In genomic region chr4:149684841-149685623, GRCm38 (mm10) we compare ENCODE assay signal across 22 mouse cellular contexts. TPM values are rescaled to one million over a fixed set of nuclear protein-coding genes. Genes with fewer than 3 reads are reported as not detected.
DNase-seq lines count a peak whose midpoint lies in the region; ATAC-seq and TF ChIP-seq lines count a peak whose summit lies in the region.
"Had no signal": no experiment of that assay in that cellular context is flagged by ENCODE, and none has a peak within 500 bp of the region (broad histone marks: within the 10 kb centered on the region; RNA-seq: fewer than 3 reads in every experiment).

No protein-coding gene starts in this region.

- TF ChIP-seq CTCF in midbrain, postnatal 0 days (IDR thresholded peaks at IDR 0.05), result no peak

- H3K27me3 ChIP-seq in midbrain, embryonic 11.5 days (ENCODE audit: control insufficient read depth, insufficient read depth, low read length), result no peaks in the 10 kb centered on the region
- H3K27me3 ChIP-seq in midbrain, postnatal 0 days (ENCODE audit: insufficient read depth, low read length), result no peaks in the 10 kb centered on the region
- H3K27me3 ChIP-seq: embryonic facial prominence, embryonic 12.5 days; Patski had no signal

- H3K4me1 ChIP-seq in midbrain, embryonic 11.5 days (ENCODE audit: control insufficient read depth, insufficient read depth, low read length), result no peaks in the 10 kb centered on the region
- H3K4me1 ChIP-seq in midbrain, postnatal 0 days (ENCODE audit: insufficient read depth, low read length), result no peaks in the 10 kb centered on the region
- H3K4me1 ChIP-seq: embryonic facial prominence, embryonic 12.5 days; forebrain, embryonic 13.5 days; forebrain, embryonic 15.5 days had no signal

- DNase-seq in midbrain, embryonic 11.5 days (ENCODE audit: low spot score, missing footprints), result peak; percentile 77
- DNase-seq in midbrain, postnatal 0 days (ENCODE audit: low spot score), result no peak
- DNase-seq in ES-CJ7 (ENCODE audit: low read depth, low spot score) (peak; percentile 45), R1 (ENCODE audit: low read depth, low spot score) (peak; percentile 78)
- DNase-seq in kidney, adult 11 months, result no peak
- DNase-seq in layer of hippocampus, adult 18-20 months (ENCODE audit: low spot score in 2 of 2), result no peak
- DNase-seq: adrenal gland, adult 8-10 months; adrenal gland, postnatal 14 days; adrenal gland, postnatal 36 days; cerebellum, adult 11-12 months; cerebellum, adult 2 months; cerebellum, adult 9-10 months; cerebellum, postnatal 10 days; cerebellum, postnatal 25 days; forebrain, postnatal 0 days had no signal

- no peak overlapping the region for H3K9ac ChIP-seq in midbrain, embryonic 11.5 days (ENCODE audit: low read length)
- no peak overlapping the region for H3K9ac ChIP-seq in midbrain, postnatal 0 days (replicated peaks; ENCODE audit: low read length, poor library complexity, severe bottlenecking)
- H3K9ac ChIP-seq: embryonic facial prominence, embryonic 12.5 days; forebrain, embryonic 13.5 days; forebrain, embryonic 15.5 days; forebrain, postnatal 0 days had no signal

- no peaks in the 10 kb centered on the region for H3K36me3 ChIP-seq in midbrain, embryonic 11.5 days (ENCODE audit: control insufficient read depth, insufficient read depth, low read length)
- no peaks in the 10 kb centered on the region for H3K36me3 ChIP-seq in midbrain, postnatal 0 days (ENCODE audit: insufficient read depth, low read length)
- H3K36me3 ChIP-seq: embryonic facial prominence, embryonic 10.5 days; embryonic facial prominence, embryonic 12.5 days; forebrain, embryonic 15.5 days had no signal

- H3K9me3 ChIP-seq in midbrain, embryonic 11.5 days (ENCODE audit: control insufficient read depth, low read length), result no peaks in the 10 kb centered on the region
- no peaks in the 10 kb centered on the region for H3K9me3 ChIP-seq in midbrain, postnatal 0 days (ENCODE audit: low read length)
- H3K9me3 ChIP-seq: embryonic facial prominence, embryonic 10.5 days; embryonic facial prominence, embryonic 12.5 days; forebrain, embryonic 13.5 days; forebrain, embryonic 15.5 days; G1E had no signal

- no peak for ATAC-seq in midbrain, embryonic 11.5 days (ENCODE audit: low FRiP score)
- ATAC-seq in midbrain, postnatal 0 days (ENCODE audit: low FRiP score), result no peak
- ATAC-seq: activated CD4-positive, CD25-positive, alpha-beta regulatory T cell, adult 4 months; forebrain, embryonic 13.5 days; forebrain, embryonic 15.5 days; forebrain, postnatal 0 days; Patski had no signal

- no peak overlapping the region for H3K4me2 ChIP-seq in midbrain, embryonic 11.5 days
- H3K4me2 ChIP-seq in midbrain, postnatal 0 days (ENCODE audit: low read depth, low read length, poor library complexity, severe bottlenecking), result no peak overlapping the region
- H3K4me2 ChIP-seq: embryonic facial prominence, embryonic 12.5 days; forebrain, embryonic 13.5 days; forebrain, embryonic 15.5 days had no signal

- no peak overlapping the region for H3K4me3 ChIP-seq in midbrain, embryonic 11.5 days (ENCODE audit: low read depth, low read length)
- no peak overlapping the region for H3K4me3 ChIP-seq in midbrain, postnatal 0 days (ENCODE audit: low read depth, low read length)
- H3K4me3 ChIP-seq: embryonic facial prominence, embryonic 10.5 days; embryonic facial prominence, embryonic 12.5 days; forebrain, embryonic 13.5 days; forebrain, embryonic 15.5 days had no signal

- H3K27ac ChIP-seq in midbrain, embryonic 11.5 days (ENCODE audit: low read depth, low read length), result no peak overlapping the region
- no peak overlapping the region for H3K27ac ChIP-seq in midbrain, postnatal 0 days (ENCODE audit: low read depth, low read length)
- H3K27ac ChIP-seq: embryonic facial prominence, embryonic 10.5 days; embryonic facial prominence, embryonic 12.5 days; forebrain, embryonic 13.5 days; forebrain, embryonic 15.5 days had no signal

- WGBS in midbrain, embryonic 11.5 days, result 84% methylated on average over 11 of the region's 11 CpGs
- WGBS in midbrain, postnatal 0 days, result 85% methylated on average over 11 of the region's 11 CpGs

RNA-seq across cellular contexts. Expression of gene Pik3cd, which starts 17.3 kb away (rescaled TPM):
- polyA plus RNA-seq in midbrain, embryonic 11.5 days (2014; fragmentation: Nextera tagmentation; extraction: Ambion mirVana), result 7.8 and 8.7 TPM in 2 replicates
- total RNA-seq in midbrain, postnatal 0 days (2014; rRNA removed), result 15.9 and 18.5 TPM in 2 replicates
- polyA plus RNA-seq in midbrain, postnatal 0 days (2015; fragmentation: Nextera tagmentation; extraction: Ambion mirVana), result 9.7 and 10.4 TPM in 2 replicates
- 10 to 100 TPM; 21.4 to 26.3 TPM for total RNA-seq in layer of hippocampus, adult 18-20 months (2021)

RNA-seq across cellular contexts. Expression of gene Tmem201, which starts 52.8 kb away (rescaled TPM):
- polyA plus RNA-seq in midbrain, embryonic 11.5 days (2014; fragmentation: Nextera tagmentation; extraction: Ambion mirVana), result 15.8 and 18.4 TPM in 2 replicates
- total RNA-seq in midbrain, postnatal 0 days (2014; rRNA removed), result 55.2 and 67.8 TPM in 2 replicates
- polyA plus RNA-seq in midbrain, postnatal 0 days (2015; fragmentation: Nextera tagmentation; extraction: Ambion mirVana), result 44.8 and 48.5 TPM in 2 replicates
- 10 to 100 TPM; 68.1 to 73.2 TPM for total RNA-seq in layer of hippocampus, adult 18-20 months (2021)

Comparison
In these comparisons a context has a peak if more than half of its experiments do, and no peak if none do; other contexts are left out.
1. DNase-seq: peak in midbrain, embryonic 11.5 days (single experiment), ES-CJ7 (single experiment) and R1 (single experiment); none in midbrain, postnatal 0 days (single experiment), kidney, adult 11 months (single experiment) and layer of hippocampus, adult 18-20 months (0 of 2).